Comparison of ENCODE assay signal across 32 mouse cellular contexts in the genomic region with DNA sequence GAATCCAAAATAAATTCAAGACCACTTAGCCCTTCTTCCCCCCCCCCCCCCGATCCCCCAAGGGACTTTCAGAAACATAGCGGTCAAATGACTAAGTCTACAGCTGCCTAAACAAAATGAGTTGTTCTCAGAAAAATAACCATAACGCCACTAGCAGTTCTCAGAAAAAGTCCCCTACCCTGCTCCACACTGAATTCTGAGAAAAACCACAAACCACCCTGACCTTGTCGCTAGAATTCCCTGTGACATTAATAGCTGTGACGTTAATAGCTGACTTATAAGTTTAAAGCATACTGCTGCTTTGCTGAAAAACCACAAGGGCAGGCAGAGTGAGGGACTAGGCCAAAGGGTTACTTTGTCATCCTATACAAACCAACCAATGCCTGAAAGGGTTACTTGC. TPM values are rescaled to one million over a fixed set of nuclear protein-coding genes. Genes with fewer than 3 reads are reported as not detected.
DNase-seq lines count a peak whose midpoint lies in the region; ATAC-seq and TF ChIP-seq lines count a peak whose summit lies in the region.
"Had no signal": no experiment of that assay in that cellular context is flagged by ENCODE, and none has a peak within 500 bp of the region (broad histone marks: within the 10 kb centered on the region; RNA-seq: fewer than 3 reads in every experiment).

No protein-coding gene starts in this region.

- no peaks in the 10 kb centered on the region for H3K27me3 ChIP-seq in G1E (ENCODE audit: insufficient read depth, low read length)
- H3K27me3 ChIP-seq in heart, embryonic 11.5 days (ENCODE audit: control insufficient read depth, insufficient read depth, low read length), result no peaks in the 10 kb centered on the region
- H3K27me3 ChIP-seq: forebrain, embryonic 13.5 days; heart, embryonic 12.5 days; heart, embryonic 15.5 days; hindbrain, embryonic 13.5 days had no signal

- DNase-seq in 3134 (ENCODE audit: extremely low read depth, insufficient read length, low spot score) (peak; percentile 27), 416B (ENCODE audit: low read depth) (peak; percentile 57), G1E (ENCODE audit: low spot score) (no peak)
- DNase-seq in induced T-regulatory cell, adult 2 months (ENCODE audit: low read depth), result peak; percentile 35
- no peak for DNase-seq in right cerebral cortex, adult 2 months (ENCODE audit: low spot score in 2 of 2)
- DNase-seq in spleen, postnatal 36 days (ENCODE audit: low spot score in 2 of 2), result no peak
- no peak for DNase-seq in cerebellum, adult 18-20 months
- DNase-seq: adrenal gland, adult 2 months; adrenal gland, postnatal 14 days; cerebellum, adult 11 months; cerebellum, adult 8-10 months; cerebellum, postnatal 10 days; cerebellum, postnatal 36 days; gastrocnemius, adult 2 months; gastrocnemius, postnatal 14 days; heart, postnatal 10 days; heart, postnatal 36 days; kidney, adult 18-20 months had no signal

- no peak overlapping the region for H3K4me2 ChIP-seq in heart, embryonic 11.5 days
- H3K4me2 ChIP-seq: forebrain, embryonic 13.5 days; heart, embryonic 12.5 days; heart, embryonic 15.5 days; hindbrain, embryonic 13.5 days had no signal

- H3K27ac ChIP-seq in heart, embryonic 11.5 days (ENCODE audit: low read depth, low read length), result no peak overlapping the region
- H3K27ac ChIP-seq: forebrain, embryonic 10.5 days; forebrain, embryonic 13.5 days; gastrocnemius, adult 2 months; heart, embryonic 15.5 days; hindbrain, embryonic 10.5 days; hindbrain, embryonic 13.5 days had no signal

- no peak overlapping the region for H3K9ac ChIP-seq in heart, embryonic 11.5 days (ENCODE audit: low read depth, low read length)
- H3K9ac ChIP-seq: forebrain, embryonic 13.5 days; heart, embryonic 12.5 days; heart, embryonic 15.5 days; hindbrain, embryonic 13.5 days had no signal

- ATAC-seq in G1E (ENCODE audit: extremely low read depth, insufficient number of reproducible peaks, low FRiP score, poor library complexity, severe bottlenecking), result peak; percentile 35
- no peak for ATAC-seq in heart, embryonic 11.5 days (replicated peaks; ENCODE audit: insufficient number of reproducible peaks, low FRiP score, low TSS enrichment)
- ATAC-seq: forebrain, embryonic 13.5 days; forebrain, embryonic 16.5 days; hindbrain, embryonic 16.5 days; inflammation-experienced regulatory T-cells, adult 6 months; intestine, embryonic 16.5 days; Patski had no signal

- no peak for TF ChIP-seq CTCF in G1E (IDR thresholded peaks at IDR 0.05; ENCODE audit: low read depth, low read length)

- WGBS in heart, embryonic 11.5 days (ENCODE audit: insufficient replicate concordance), result 87% methylated on average over 5 of the region's 5 CpGs

- peaks cover 19% of the 10 kb centered on the region for H3K9me3 ChIP-seq in G1E (replicated peaks)
- H3K9me3 ChIP-seq in heart, embryonic 11.5 days (replicated peaks; ENCODE audit: control insufficient read depth, low read length), result peaks cover 4% of the 10 kb centered on the region
- H3K9me3 ChIP-seq: forebrain, embryonic 10.5 days; forebrain, embryonic 13.5 days; heart, embryonic 15.5 days; hindbrain, embryonic 13.5 days had no signal

- H3K36me3 ChIP-seq in G1E (replicated peaks), result no peaks in the 10 kb centered on the region
- H3K36me3 ChIP-seq in heart, embryonic 11.5 days (ENCODE audit: control insufficient read depth, insufficient read depth, low read length), result no peaks in the 10 kb centered on the region
- H3K36me3 ChIP-seq: forebrain, embryonic 10.5 days; heart, embryonic 12.5 days; heart, embryonic 15.5 days; hindbrain, embryonic 10.5 days; hindbrain, embryonic 13.5 days had no signal

- H3K4me3 ChIP-seq in G1E (ENCODE audit: low read depth, low read length), result no peak overlapping the region
- H3K4me3 ChIP-seq in heart, embryonic 11.5 days (ENCODE audit: low read depth, low read length), result no peak overlapping the region
- H3K4me3 ChIP-seq: forebrain, embryonic 10.5 days; forebrain, embryonic 13.5 days; gastrocnemius, adult 2 months; heart, embryonic 12.5 days; heart, embryonic 15.5 days; hindbrain, embryonic 10.5 days; hindbrain, embryonic 13.5 days had no signal

- peaks cover 34% of the 10 kb centered on the region for H3K4me1 ChIP-seq in G1E (ENCODE audit: insufficient read depth, low read depth, low read length)
- H3K4me1 ChIP-seq in heart, embryonic 11.5 days (ENCODE audit: control insufficient read depth, insufficient read depth, low read length), result no peaks in the 10 kb centered on the region
- H3K4me1 ChIP-seq: forebrain, embryonic 10.5 days; heart, embryonic 12.5 days; heart, embryonic 15.5 days; hindbrain, embryonic 10.5 days had no signal

RNA-seq across cellular contexts. Expression of a gene that starts 13.5 kb away (rescaled TPM):
- total RNA-seq in G1E (2014; fragmentation: Nextera tagmentation) (89.2 and 89.9 TPM in 2 replicates), G1E (2017) (212 and 260 TPM in 2 replicates)
- 6.4 and 8.3 TPM in 2 replicates for polyA plus RNA-seq in G1E (2012)
- 160 and 165 TPM in 2 replicates for polyA plus RNA-seq in heart, embryonic 11.5 days (2014; fragmentation: Nextera tagmentation; extraction: Ambion mirVana)

RNA-seq across cellular contexts. Expression of a gene that starts 15.3 kb away (rescaled TPM):
- not detected in 2 replicates for total RNA-seq in G1E (2014; fragmentation: Nextera tagmentation)
- total RNA-seq in G1E (2017), result 0.16 and 0.23 TPM in 2 replicates
- polyA plus RNA-seq in G1E (2012), result not detected in 2 replicates
- polyA plus RNA-seq in heart, embryonic 11.5 days (2014; fragmentation: Nextera tagmentation; extraction: Ambion mirVana), result 1.8 TPM in 2 replicates
- total RNA-seq: adrenal gland, adult 2 months; heart, postnatal 36 days; MEL had no signal
- polyA plus RNA-seq: inflammation-experienced regulatory T-cells, adult 6 months had no signal

RNA-seq across cellular contexts. Expression of a gene that starts 45.1 kb away (rescaled TPM):
- total RNA-seq in G1E (2014; fragmentation: Nextera tagmentation) (147 and 179 TPM in 2 replicates), G1E (2017) (227 and 242 TPM in 2 replicates)
- 26.7 and 30.3 TPM in 2 replicates for polyA plus RNA-seq in G1E (2012)
- polyA plus RNA-seq in heart, embryonic 11.5 days (2014; fragmentation: Nextera tagmentation; extraction: Ambion mirVana), result 53.4 and 59.1 TPM in 2 replicates

RNA-seq across cellular contexts. Expression of a gene that starts 52.0 kb away (rescaled TPM):
- total RNA-seq in G1E (2014; fragmentation: Nextera tagmentation) (0.19 and 0.45 TPM in 2 replicates), G1E (2017) (0.46 and 0.49 TPM in 2 replicates)
- not detected in 2 replicates for polyA plus RNA-seq in G1E (2012)
- polyA plus RNA-seq in heart, embryonic 11.5 days (2014; fragmentation: Nextera tagmentation; extraction: Ambion mirVana), result 0.09 TPM in 1 of 2 replicates, not detected in the other
- polyA plus RNA-seq: adrenal gland, adult 2 months; embryonic facial prominence, embryonic 11.5 days had no signal

Comparison
In these comparisons a context has a peak if more than half of its experiments do, and no peak if none do; other contexts are left out.
1. DNase-seq: peak in 3134 (single experiment), 416B (single experiment) and induced T-regulatory cell, adult 2 months (single experiment); none in G1E (single experiment), right cerebral cortex, adult 2 months (0 of 2), spleen, postnatal 36 days (0 of 2) and cerebellum, adult 18-20 months (0 of 2).
2. RNA of a gene that starts 13.5 kb away (polyA plus RNA-seq): 160 to 165 TPM in heart, embryonic 11.5 days; 6.4 to 8.3 TPM in G1E; every median in the first group is over 10 times any median in the second.